Mouse (Mus musculus) 3134 (cell line): ENCODE measurements around the gene Il2rb.
A peak's percentile ranks its signal among the peaks of the same experiment; 100 is the strongest.

Experiments used
- DNase-seq: peaks from one replicate; pipeline ENCODE4 v3.0.0-alpha.2; 2011; ENCODE audit warnings: low spot score; ENCODE audit not compliant: insufficient read length; ENCODE audit errors: extremely low read depth

Gene Il2rb

DNA sequence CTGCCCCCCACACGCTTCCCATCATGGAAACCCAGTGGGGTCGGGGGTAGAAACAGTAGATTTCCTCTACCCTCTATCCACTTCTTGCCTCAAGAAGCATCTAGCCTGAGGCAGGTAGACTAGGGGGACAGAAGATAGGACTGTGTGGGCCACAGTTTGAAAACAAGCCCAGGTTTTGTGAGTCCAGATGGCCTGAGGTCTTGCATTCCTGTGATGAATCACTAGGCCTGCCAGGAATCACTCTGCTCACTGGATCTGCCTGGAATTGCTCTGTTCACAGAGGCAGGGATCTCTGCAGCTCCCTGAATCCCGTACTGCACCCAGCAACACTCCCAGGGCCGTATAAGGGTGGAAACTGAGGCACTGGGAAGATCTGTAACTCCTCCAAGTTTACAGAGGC is 11.8 kb downstream of the Il2rb start:
- peak; percentile 68 for DNase-seq

GRCm38 (mm10) chr15:78482518-78482917 is 12.6 kb downstream of the Il2rb start:
- DNase-seq, result no peak

DNA sequence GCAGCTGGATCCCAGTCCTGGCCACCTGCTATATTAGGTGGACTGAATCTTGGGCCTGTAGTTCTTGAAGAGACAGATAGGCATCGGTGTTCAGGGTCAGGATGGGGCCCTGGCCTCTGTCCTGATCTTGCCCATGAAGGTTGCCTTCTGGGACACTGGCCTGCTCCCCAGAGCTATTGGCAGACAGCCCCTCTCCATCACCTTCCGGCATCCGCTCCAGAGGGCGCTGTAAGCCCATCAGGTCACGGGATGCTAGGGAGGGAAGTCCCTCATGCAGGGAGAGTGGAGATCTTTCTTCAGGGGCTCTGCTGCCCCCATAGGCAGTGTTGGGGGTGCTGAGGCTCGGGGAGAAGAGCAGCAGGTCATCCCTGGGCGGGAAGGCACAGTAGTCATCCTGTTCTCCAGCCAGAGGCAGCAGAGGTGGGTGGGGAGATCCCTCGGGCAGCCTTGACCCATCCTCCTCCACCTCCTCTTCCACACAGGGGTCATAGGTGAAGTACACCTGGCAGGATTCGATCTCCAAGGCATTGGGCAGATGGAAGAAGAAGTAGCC is 13.5 kb downstream of the Il2rb start:
- DNase-seq, result no peak

DNA sequence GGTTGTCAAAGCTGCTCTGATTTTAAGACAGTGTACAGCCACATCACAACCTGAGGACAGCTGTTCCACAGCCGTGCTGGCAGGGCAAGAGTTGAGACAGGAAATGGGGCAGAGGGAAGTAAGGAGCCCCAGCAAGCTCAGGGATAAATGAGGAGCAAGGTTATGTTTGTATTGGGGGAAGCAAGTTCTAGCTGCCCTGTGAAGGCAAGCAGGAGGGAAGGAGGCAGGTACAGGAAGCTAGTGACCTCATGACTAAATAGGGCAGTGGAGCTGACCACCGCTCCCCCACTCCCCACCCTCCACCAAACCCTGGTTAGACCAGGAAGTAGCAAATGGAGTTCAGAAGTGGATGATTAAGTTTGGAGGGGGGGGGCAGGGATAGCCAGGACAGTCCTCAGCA is 14.1 kb downstream of the Il2rb start:
- no peak for DNase-seq

DNA sequence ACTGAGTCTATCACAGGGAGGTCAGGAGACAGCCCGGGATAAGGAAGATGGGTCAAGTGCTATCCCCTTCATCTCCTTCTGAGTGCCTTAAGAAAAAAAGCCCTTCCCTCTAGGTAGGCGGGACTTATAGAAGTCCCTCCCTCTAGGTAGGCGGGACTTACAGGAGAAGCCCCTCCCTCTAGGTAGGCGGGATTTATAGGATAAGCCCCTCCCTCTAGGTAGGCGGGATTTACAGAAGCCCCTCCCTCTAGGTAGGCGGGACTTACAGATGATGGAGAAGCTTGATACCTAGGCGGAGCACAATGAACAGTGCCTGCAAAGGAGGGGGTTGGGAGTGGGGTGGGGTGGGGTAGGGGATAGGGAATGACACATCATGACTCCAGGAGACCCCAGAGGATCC is 15.0 kb downstream of the Il2rb start:
- no peak for DNase-seq

DNA sequence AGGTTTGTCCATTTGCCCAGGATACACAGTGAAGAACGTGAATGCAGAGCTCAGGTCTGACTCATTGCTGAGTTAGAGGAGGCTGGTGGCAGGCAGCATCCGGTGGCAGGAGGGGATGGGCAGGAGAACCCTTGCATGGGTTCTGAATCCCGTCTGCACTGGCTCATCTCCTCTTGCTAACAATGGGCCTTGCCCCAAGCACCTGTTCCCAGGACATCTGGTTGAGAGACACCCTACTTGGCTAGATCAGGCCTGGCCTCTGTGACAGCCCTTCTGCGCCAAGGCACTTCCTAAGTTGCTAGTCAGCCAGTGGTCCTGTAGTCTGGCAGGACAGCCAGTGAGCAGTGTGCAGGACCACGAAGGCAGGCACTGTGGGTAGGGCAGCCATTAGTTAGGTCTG is 15.6 kb downstream of the Il2rb start:
- DNase-seq, result peak; percentile 64

DNA sequence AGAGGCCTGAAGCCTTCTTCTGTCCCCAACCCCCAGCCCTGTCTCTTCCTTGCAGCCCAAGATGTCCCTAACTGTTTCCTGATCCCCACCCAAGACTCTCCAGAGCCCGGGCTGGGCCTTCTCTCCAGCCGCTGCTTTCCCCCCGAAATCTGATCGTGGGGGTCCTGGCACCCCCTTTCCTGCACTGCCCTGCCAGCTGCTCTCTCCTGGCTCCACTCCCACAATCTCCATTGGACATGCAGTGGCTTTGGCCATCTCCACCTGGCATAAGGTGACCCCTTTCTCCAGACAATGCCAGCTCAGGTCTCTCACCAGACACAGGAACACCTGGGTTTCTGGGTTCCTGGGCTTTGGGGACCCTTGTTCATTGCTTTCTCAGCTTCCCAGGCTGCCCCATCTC is 17.0 kb downstream of the Il2rb start:
- no peak for DNase-seq

DNA sequence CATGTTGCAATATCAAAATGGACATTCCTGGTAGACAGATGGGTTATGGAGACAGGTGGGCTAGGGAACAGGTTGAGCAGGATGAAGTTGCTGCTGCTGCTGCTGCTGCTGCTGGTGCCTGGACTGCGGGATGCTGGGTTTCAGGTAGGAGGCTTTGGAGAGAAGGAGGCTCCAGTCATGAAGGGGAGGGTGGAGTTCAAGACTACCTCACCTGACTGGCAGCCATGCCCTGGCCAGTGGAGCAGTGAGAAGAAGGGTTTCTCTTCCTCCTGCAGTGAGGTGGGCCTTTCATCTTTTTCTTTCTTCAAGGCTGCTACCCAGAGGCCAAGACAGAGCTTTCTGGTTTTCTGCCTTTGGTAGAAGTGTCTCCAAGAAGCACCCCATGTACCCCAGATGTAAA is 18.2 kb downstream of the Il2rb start:
- no peak for DNase-seq

DNA sequence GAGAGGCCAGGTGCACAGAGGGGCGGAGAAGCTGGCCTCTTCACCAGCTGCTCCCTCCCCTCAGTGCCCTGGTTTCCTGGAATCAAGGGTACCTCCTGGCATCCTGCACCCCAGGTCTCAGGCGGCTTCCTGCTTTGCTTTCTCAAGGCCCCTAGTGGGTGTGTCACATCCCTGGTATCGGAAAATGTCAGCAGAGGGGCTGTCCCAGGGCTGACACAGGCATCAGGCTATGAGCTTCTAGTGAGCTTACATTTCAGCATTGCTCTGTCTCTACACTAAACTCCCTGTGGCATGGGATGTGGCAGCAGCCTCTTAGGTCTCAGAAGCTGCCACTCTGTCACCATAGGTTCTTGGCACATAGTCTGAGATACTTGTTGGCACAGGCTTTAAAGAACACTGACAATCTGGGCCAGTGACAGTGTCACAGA is 19.5 kb downstream of the Il2rb start:
- no peak for DNase-seq

GRCm38 (mm10) chr15:78473442-78473841 is 21.6 kb downstream of the Il2rb start:
- DNase-seq, result no peak

GRCm38 (mm10) chr15:78471902-78472301 is 23.2 kb downstream of the Il2rb start:
- DNase-seq, result no peak

DNA sequence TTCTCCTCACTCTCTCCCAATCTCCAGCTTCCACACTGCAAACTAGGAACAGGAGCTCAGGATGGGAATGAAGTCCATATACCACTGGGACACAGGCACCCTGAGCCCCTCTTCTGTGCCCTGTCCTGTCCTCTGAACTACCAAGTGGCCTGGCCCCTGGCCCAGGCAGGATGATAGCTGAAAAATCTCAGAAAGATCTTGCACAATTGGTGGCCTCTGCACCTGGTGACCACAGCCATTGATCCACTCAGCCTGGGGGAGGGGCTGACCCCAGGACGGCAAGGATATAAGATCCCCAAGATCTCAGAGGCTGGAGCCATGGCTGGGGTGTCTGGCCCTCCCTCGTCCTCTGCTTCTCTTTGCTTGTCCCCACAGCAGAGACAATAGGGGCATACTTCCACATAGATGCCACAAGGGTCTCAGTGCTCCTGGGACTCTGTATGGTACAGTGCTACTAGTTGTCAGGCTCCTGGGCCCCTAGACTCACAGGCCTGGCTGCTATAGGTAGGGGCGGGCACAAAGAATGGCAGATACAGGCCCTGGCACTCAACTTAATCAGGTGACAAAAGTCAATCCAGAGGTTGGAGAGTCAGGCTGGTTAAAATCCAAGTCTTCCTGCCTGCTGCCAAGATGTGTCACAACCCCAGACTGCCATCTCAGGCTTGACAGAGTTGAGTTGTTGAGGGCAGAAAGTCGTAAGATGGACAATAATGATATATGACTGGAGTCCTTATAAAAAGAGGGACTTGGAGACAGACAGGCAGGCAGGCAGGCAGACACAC is 24.4 kb downstream of the Il2rb start:
- no peak for DNase-seq

- DNase-seq, result no peak
Measured at GRCm38 (mm10) chr15:78468379-78468937, 26.6 kb downstream of the Il2rb start, which contains the start of gene Tmprss6. TSS of gene Tmprss6 (minus strand) at chr15:78468634.

GRCm38 (mm10) chr15:78467570-78467969 is 27.5 kb downstream of the Il2rb start:
- no peak for DNase-seq

- DNase-seq, result no peak
Measured at GRCm38 (mm10) chr15:78466809-78467208, 28.3 kb downstream of the Il2rb start.

- DNase-seq, result no peak
Measured at GRCm38 (mm10) chr15:78462981-78463380, 32.1 kb downstream of the Il2rb start.

DNA sequence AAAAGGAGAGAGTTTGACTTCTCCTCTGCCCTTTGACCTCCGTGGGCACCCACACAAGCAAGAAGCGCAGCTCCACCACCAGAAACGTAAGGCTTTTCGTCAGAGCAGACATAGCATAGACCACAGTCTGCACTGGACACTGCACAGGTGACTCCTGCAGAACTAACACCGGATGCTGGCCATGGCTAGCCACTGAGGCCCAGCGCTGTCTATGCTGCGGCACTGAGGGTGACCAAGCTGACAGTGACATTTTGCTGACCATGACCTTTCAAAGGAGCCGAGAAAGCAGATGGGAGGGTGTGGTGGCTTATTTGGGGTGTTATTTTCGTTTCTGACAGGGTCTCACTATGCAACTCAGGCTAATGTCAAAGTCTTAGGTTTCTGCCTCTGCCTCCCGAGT is 37.9 kb downstream of the Il2rb start:
- no peak for DNase-seq

DNA sequence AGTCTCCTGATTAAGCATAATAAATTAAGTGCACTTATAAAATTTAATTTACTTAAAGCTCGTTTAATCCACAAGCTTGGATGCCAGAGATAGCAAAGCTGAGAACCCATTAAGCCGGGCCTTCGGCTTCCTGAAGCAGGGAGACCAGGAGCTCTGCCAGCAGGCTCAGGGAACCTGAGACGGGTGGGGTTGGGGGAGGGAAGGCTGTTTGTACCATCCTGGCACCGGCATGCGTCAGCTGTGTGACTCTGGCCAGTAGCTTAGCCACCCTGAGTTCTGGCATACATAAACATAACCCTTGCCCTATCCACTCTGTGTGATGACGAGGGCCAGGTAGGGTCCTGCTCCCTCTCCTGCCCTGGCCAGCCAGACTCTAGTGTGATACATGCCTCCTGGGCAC is 39.0 kb downstream of the Il2rb start:
- peak; percentile 69 for DNase-seq

- DNase-seq, result no peak
Measured at GRCm38 (mm10) chr15:78455168-78455567, 39.9 kb downstream of the Il2rb start.

DNA sequence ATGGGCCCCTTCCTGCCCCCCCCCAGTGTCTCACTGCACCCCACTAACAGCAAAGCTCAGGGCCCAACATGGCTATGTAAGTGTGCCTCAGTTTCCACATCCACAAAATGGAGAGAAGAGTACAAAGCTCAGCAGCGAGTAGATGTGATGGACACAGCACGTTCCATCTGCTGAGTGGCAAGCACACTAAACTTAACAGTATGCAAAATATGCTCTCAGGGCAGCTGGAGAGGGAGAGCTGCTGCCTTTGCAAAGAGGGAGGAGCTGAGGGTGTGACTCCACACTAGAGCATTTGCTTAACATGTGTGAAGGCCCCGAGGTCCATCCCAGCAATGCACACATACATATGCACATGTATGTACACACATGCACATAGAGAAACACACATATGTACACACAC is 42.1 kb downstream of the Il2rb start:
- DNase-seq, result no peak

DNA sequence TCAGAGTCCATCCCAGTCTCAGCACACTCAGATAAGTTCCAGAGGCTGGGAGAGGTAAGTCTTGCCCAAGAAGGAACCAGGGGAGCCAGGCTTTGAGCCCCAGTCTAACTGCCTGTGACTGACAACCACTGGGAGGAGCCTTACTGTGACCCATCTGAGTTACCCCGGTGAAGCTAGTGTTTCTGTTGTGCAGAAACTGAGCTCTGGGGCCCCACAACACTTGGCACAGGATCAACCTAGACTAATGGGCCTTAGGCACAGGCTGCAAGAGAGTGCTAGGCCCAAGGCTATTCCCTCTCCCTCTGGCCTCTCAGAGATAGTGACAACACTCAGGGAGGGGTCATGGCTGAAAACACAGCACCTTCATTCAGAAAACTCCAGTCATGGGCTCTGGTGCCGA is 43.9 kb downstream of the Il2rb start:
- DNase-seq, result no peak

GRCm38 (mm10) chr15:78450419-78450768 is 44.7 kb downstream of the Il2rb start:
- no peak for DNase-seq
